Mouse (Mus musculus): ENCODE measurements around the gene Sirt7. TPM values are rescaled to one million over a fixed set of nuclear protein-coding genes. Genes with fewer than 3 reads are reported as not detected.

Gene Sirt7
- total and polyA plus RNA-seq, 2 experiments = 36.3 to 72.1 TPM

GRCm38 (mm10) chr11:120578694-120579243, 46.3 kb downstream of the Sirt7 start:
- DNase-seq (ENCODE audit: extremely low read depth, low read depth, low spot score) = no peak
- peaks cover 36% of the 10 kb centered on the region for H3K4me1 ChIP-seq (ENCODE audit: control insufficient read depth, insufficient read depth, low read length)

GRCm38 (mm10) chr11:120578024-120578693, 46.9 kb downstream of the Sirt7 start:
- WGBS = 30% methylated on average over 10 of the region's 10 CpGs
- H3K4me3 ChIP-seq (ENCODE audit: insufficient read depth, low read depth, low read length) = peak overlapping the region; percentile 61
- peaks cover 14% of the 10 kb centered on the region; the same call in 1 of the 2 replicates for H3K79me2 ChIP-seq (ENCODE audit: control insufficient read depth, insufficient read depth, low read length)
- no peaks in the 10 kb centered on the region; the same call in 1 of the 2 replicates for H3K36me3 ChIP-seq (ENCODE audit: control insufficient read depth, insufficient read depth, low read length)
- TF ChIP-seq POLR2A (IDR thresholded peaks at IDR 0.05; ENCODE audit: extremely low read depth, insufficient read depth, low read length) (peak; percentile 41; the same call in 1 of the 2 replicates), CTCF (IDR thresholded peaks at IDR 0.05; ENCODE audit: low read depth, low read length) (no peak)
- DNase-seq (ENCODE audit: extremely low read depth, low read depth, low spot score) = peak; percentile 85
- peak overlapping the region; percentile 91 for H3K9ac ChIP-seq (ENCODE audit: low read depth, low read length)
- H3K4me1 ChIP-seq (ENCODE audit: control insufficient read depth, insufficient read depth, low read length) = peaks cover 36% of the 10 kb centered on the region
- peak overlapping the region; percentile 100 for H3K27ac ChIP-seq (replicated peaks; ENCODE audit: insufficient read depth, low read depth, low read length)
- no peaks in the 10 kb centered on the region for H3K27me3 ChIP-seq (ENCODE audit: control insufficient read depth, insufficient read depth, low read length)

More at GRCm38 (mm10) chr11:120578694-120579243, 46.3 kb downstream of the Sirt7 start:
- no peaks in the 10 kb centered on the region; the same call in 1 of the 2 replicates for H3K36me3 ChIP-seq (ENCODE audit: control insufficient read depth, insufficient read depth, low read length)
- peak overlapping the region; percentile 100 for H3K27ac ChIP-seq (replicated peaks; ENCODE audit: insufficient read depth, low read depth, low read length)
- WGBS = 41% methylated on average over 11 of the region's 11 CpGs
- peaks cover 14% of the 10 kb centered on the region; the same call in 1 of the 2 replicates for H3K79me2 ChIP-seq (ENCODE audit: control insufficient read depth, insufficient read depth, low read length)
- H3K27me3 ChIP-seq (ENCODE audit: control insufficient read depth, insufficient read depth, low read length) = no peaks in the 10 kb centered on the region
- peak overlapping the region; percentile 61 for H3K4me3 ChIP-seq (ENCODE audit: insufficient read depth, low read depth, low read length)
- no peak for TF ChIP-seq CTCF (IDR thresholded peaks at IDR 0.05; ENCODE audit: low read depth, low read length)
- TF ChIP-seq POLR2A (IDR thresholded peaks at IDR 0.05; ENCODE audit: extremely low read depth, insufficient read depth, low read length) = no peak
- H3K9ac ChIP-seq (ENCODE audit: low read depth, low read length) = peak overlapping the region; percentile 91

GRCm38 (mm10) chr11:120577211-120578023, 47.6 kb downstream of the Sirt7 start:
- peak overlapping the region; percentile 91 for H3K9ac ChIP-seq (ENCODE audit: low read depth, low read length)
- peak overlapping the region; percentile 61 for H3K4me3 ChIP-seq (ENCODE audit: insufficient read depth, low read depth, low read length)
- H3K79me2 ChIP-seq (ENCODE audit: control insufficient read depth, insufficient read depth, low read length) = peaks cover 16% of the 10 kb centered on the region
- H3K4me1 ChIP-seq (ENCODE audit: control insufficient read depth, insufficient read depth, low read length) = peaks cover 34% of the 10 kb centered on the region
- DNase-seq (ENCODE audit: extremely low read depth, low read depth, low spot score) = peak; percentile 75
- no peaks in the 10 kb centered on the region for H3K27me3 ChIP-seq (ENCODE audit: control insufficient read depth, insufficient read depth, low read length)
- H3K36me3 ChIP-seq (ENCODE audit: control insufficient read depth, insufficient read depth, low read length) = no peaks in the 10 kb centered on the region; the same call in 1 of the 2 replicates
- 27% methylated on average over 7 of the region's 7 CpGs for WGBS
- H3K27ac ChIP-seq (replicated peaks; ENCODE audit: insufficient read depth, low read depth, low read length) = peak overlapping the region; percentile 100
- TF ChIP-seq POLR2A (IDR thresholded peaks at IDR 0.05; ENCODE audit: extremely low read depth, insufficient read depth, low read length) (no peak), CTCF (IDR thresholded peaks at IDR 0.05; ENCODE audit: low read depth, low read length) (0 out of 2 replicates have a peak, but pooled peaks have one; percentile 8)

- TF ChIP-seq POLR2A (IDR thresholded peaks at IDR 0.05; ENCODE audit: extremely low read depth, insufficient read depth, low read length) (peak; percentile 59; the same call in 1 of the 2 replicates), CTCF (IDR thresholded peaks at IDR 0.05; ENCODE audit: low read depth, low read length) (no peak)
- peaks cover 23% of the 10 kb centered on the region for H3K79me2 ChIP-seq (ENCODE audit: control insufficient read depth, insufficient read depth, low read length)
- peak; percentile 100 for DNase-seq (ENCODE audit: extremely low read depth, low read depth, low spot score)
- H3K4me1 ChIP-seq (ENCODE audit: control insufficient read depth, insufficient read depth, low read length) = peaks cover 31% of the 10 kb centered on the region
- H3K27ac ChIP-seq (replicated peaks; ENCODE audit: insufficient read depth, low read depth, low read length) = peak overlapping the region; percentile 100
- peak overlapping the region; percentile 91 for H3K9ac ChIP-seq (ENCODE audit: low read depth, low read length)
- peak overlapping the region; percentile 61 for H3K4me3 ChIP-seq (ENCODE audit: insufficient read depth, low read depth, low read length)
- 30% methylated on average over 3 of the region's 3 CpGs for WGBS
- H3K36me3 ChIP-seq (ENCODE audit: control insufficient read depth, insufficient read depth, low read length) = peaks cover 1% of the 10 kb centered on the region
- H3K27me3 ChIP-seq (ENCODE audit: control insufficient read depth, insufficient read depth, low read length) = no peaks in the 10 kb centered on the region
Measured at GRCm38 (mm10) chr11:120576365-120576981, 48.6 kb downstream of the Sirt7 start.

GRCm38 (mm10) chr11:120575940-120576339, 49.1 kb downstream of the Sirt7 start:
- Histone ChIP-seq H3K27ac (replicated peaks; ENCODE audit: insufficient read depth, low read depth, low read length) (peak overlapping the region; percentile 82), H3K36me3 (ENCODE audit: control insufficient read depth, insufficient read depth, low read length) (peaks cover 5% of the 10 kb centered on the region), H3K4me1 (ENCODE audit: control insufficient read depth, insufficient read depth, low read length) (peaks cover 35% of the 10 kb centered on the region), H3K27me3 (ENCODE audit: control insufficient read depth, insufficient read depth, low read length) (no peaks in the 10 kb centered on the region), H3K9ac (ENCODE audit: low read depth, low read length) (peak overlapping the region; percentile 52; the same call in 1 of the 2 replicates), H3K79me2 (ENCODE audit: control insufficient read depth, insufficient read depth, low read length) (peaks cover 26% of the 10 kb centered on the region), H3K4me3 (ENCODE audit: insufficient read depth, low read depth, low read length) (no peak overlapping the region)
- TF ChIP-seq POLR2A (IDR thresholded peaks at IDR 0.05; ENCODE audit: extremely low read depth, insufficient read depth, low read length) (no peak), CTCF (IDR thresholded peaks at IDR 0.05; ENCODE audit: low read depth, low read length) (no peak)
- no peak for DNase-seq (ENCODE audit: extremely low read depth, low read depth, low spot score)
